Mouse (Mus musculus) forebrain, embryonic 10.5 days (tissue): Measurements from ENCODE around the gene Vwa7. TPM values are rescaled to one million over a fixed set of nuclear protein-coding genes. Genes with fewer than 3 reads are reported as not detected.
A peak's percentile ranks its signal among the peaks of the same experiment; 100 is the strongest.

ENCODE experiments used
- DNase-seq: peaks from one replicate; pipeline ENCODE4 v3.0.0-alpha.2; 2017; ENCODE audit warnings: low spot score; ENCODE audit errors: extremely low spot score
- H3K27ac ChIP-seq: fragments of 300-500 bp; sonication (generic); 2 replicates; pipeline ENCODE4 v1.5.1; 2016; ENCODE audit warnings: mild to moderate bottlenecking
- H3K27me3 ChIP-seq: fragments of 300-500 bp; sonication (generic); 2 replicates; pipeline ENCODE4 v1.6.1; 2016; ENCODE audit warnings: mild to moderate bottlenecking; ENCODE audit not compliant: poor library complexity, severe bottlenecking
- H3K36me3 ChIP-seq: fragments of 300-500 bp; sonication (generic); replicated peaks from 2 replicates; pipeline ENCODE4 v1.6.1; 2016; ENCODE audit warnings: mild to moderate bottlenecking, moderate library complexity
- H3K4me1 ChIP-seq: fragments of 300-500 bp; sonication (generic); 2 replicates; pipeline ENCODE4 v1.6.1; 2016
- H3K4me3 ChIP-seq: fragments of 300-500 bp; sonication (generic); 2 replicates; pipeline ENCODE4 v1.5.1; 2016; ENCODE audit warnings: mild to moderate bottlenecking, moderate library complexity
- H3K9me3 ChIP-seq: fragments of 300-500 bp; sonication (generic); 2 replicates; pipeline ENCODE4 v1.6.1; 2016; ENCODE audit warnings: mild to moderate bottlenecking, moderate library complexity
- WGBS: fragments of 180-500 bp; shearing (Covaris S2); methylation state at CpG from one replicate; pipeline ENCODE4 v1.1.7; 2016; 5-methylcytosine and 5-hydroxymethylcytosine counted together
- polyA plus RNA-seq: library from polyadenylated mRNA; unstranded; fragments of >200 nt; fragmentation: Nextera tagmentation; extraction: Ambion mirVana; gene quantifications from 2 replicates; pipeline ENCODE4 v1.2.1, GENCODE M21; 2016

Vwa7 gene
- polyA plus RNA-seq, 1 experiment from 2014 or later, result 0.19 TPM

DNA sequence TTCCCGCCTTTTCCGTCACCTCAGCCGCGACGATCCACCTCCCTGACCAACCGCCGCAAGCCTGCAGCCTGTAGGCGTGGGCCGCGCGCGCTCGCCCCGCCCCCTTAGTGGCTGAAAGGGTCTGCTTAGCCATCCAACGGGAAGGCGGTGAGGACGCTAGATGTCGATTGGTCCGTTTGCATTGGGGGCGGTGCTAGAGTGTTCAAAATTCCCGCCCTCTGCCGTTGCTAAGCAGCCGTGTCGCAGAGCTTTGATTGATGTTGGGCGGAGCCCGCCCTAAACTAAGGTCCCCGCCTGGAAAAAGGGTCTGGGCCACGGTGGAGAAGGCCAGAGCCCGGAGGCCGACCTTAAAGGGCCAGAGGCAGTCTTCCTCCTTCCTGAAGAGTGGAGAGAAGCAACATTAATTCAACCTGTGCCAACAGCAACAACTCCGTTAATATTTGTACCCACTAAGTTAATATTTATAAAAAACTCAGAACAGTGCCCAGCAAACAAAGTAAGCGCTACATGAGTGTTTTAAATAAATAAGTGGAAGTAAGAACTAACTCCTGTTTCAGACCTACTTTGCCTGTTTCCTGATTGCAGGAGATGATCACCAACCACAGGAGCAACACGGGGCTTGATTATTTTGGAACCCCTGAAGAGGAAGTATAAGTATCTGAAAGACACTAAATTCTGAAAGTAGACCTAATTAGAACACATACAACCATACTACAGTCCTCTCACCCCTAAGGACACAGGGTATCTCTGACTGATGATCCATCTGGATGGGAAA is 30.5 kb downstream of the Vwa7 start, which contains the start of gene Msh5:
Gene Msh5, minus strand, starts transcription at position 65 of the 775 bp plus-strand sequence.
- peak within 1 kb of the TSS; percentile 98 for H3K27ac ChIP-seq
- DNase-seq, result peak; percentile 100
- no peaks in the 10 kb centered on the region for H3K9me3 ChIP-seq
- WGBS, result 3% methylated on average over 33 of the region's 33 CpGs
- H3K36me3 ChIP-seq, result no peaks in the 10 kb centered on the region
- no peaks in the 10 kb centered on the region for H3K27me3 ChIP-seq
- peak within 1 kb of the TSS; percentile 70 for H3K4me3 ChIP-seq
- peaks cover 71% of the 10 kb centered on the region for H3K4me1 ChIP-seq

DNA sequence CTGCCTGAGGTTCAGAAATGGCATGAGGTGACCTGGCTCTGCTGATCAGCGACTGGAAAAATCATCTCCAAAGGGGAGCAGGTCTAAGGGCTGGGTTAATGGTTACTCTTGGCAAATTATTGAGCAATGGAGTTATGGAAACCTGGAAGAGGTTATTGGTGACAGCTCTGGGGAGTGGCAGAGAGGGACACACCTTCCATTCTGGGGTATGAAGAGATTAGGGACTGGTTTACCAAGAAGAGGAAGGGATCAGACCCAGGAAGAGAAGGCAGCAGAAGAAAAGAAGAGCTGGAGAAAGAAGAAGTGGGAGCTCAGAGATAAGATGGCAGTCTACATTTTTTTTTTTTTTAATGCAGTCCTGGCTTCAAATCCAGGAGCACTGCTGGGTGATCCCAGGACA is 31.3 kb downstream of the Vwa7 start:
- H3K27me3 ChIP-seq, result no peaks in the 10 kb centered on the region
- H3K4me3 ChIP-seq, result peak overlapping the region; percentile 19; the same call in 1 of the 2 replicates
- 54% methylated on average over 1 of the region's 1 CpGs for WGBS
- H3K36me3 ChIP-seq, result peaks cover 7% of the 10 kb centered on the region
- no peak for DNase-seq
- peak overlapping the region; percentile 98 for H3K27ac ChIP-seq
- H3K4me1 ChIP-seq, result peaks cover 79% of the 10 kb centered on the region
- H3K9me3 ChIP-seq, result no peaks in the 10 kb centered on the region

DNA sequence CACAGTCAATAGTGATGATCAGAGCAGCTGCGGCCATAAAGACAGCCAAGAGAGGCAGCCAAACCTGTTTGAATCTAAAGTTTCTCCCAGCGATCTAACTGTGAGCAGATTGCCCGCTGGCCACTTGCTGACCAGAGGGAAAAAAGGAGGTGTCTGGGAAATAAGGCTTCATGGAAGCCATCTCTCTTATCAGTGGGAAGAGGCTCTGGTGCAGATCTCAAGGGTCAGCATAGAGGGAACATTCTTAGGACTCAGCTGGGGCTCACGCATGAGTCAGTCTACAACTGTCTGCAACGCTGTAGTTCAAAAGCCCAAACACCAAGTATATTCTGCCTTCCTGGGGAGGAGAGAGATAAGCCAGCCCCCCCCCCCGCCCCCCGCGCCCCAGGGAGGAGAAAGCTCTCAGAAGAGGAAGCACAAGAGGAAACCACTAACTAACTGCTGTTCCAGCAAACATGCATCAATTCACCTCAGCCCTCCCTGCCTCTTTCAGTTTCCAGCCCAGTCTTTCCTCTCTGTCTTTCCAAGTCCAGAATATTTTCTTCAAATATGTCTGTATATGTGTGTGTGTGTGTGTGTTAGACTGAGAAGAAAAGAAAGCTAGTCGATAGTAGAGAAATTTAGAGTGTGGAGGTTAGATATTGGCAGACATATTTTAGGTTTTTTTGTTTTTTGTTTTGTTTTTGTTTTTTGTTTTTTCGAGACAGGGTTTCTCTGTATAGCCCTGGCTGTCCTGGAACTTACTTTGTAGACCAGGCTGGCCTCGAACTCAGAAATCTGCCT is 32.0 kb downstream of the Vwa7 start:
- Histone ChIP-seq H3K4me1 (peaks cover 83% of the 10 kb centered on the region), H3K9me3 (no peaks in the 10 kb centered on the region), H3K36me3 (peaks cover 13% of the 10 kb centered on the region), H3K27ac (peak overlapping the region; percentile 98), H3K4me3 (peak overlapping the region; percentile 19; the same call in 1 of the 2 replicates), H3K27me3 (no peaks in the 10 kb centered on the region)
- no peak for DNase-seq
- 44% methylated on average over 11 of the region's 11 CpGs for WGBS

DNA sequence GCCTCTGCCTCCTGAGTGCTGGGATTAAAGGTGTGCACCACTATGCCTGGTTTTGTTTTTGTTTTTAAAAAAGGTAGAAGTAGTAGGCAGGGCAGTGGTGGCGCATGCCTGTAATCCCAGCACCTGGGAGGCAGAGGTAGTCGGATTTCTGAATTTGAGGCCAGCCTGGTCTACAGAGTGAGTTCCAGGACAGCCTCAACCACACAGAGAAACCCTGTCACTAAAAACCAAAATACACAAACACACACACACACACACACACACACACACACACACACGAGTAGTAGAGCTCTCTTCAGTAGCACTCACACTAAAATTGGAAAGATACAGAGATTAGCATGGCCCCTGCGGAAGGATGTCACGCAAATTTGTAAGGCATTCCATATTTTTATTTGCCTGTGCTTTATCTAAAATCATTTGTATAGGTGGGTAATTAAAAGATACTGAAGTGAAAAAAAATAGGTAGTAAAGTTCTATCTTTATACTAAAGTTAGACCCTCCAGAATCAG is 32.6 kb downstream of the Vwa7 start:
- H3K36me3 ChIP-seq, result peaks cover 20% of the 10 kb centered on the region
- no peaks in the 10 kb centered on the region for H3K27me3 ChIP-seq
- peak overlapping the region; percentile 98 for H3K27ac ChIP-seq
- H3K4me3 ChIP-seq, result peak overlapping the region; percentile 72; the same call in 1 of the 2 replicates
- H3K9me3 ChIP-seq, result peaks cover 3% of the 10 kb centered on the region; the same call in 1 of the 2 replicates
- WGBS, result 73% methylated on average over 5 of the region's 5 CpGs
- peaks cover 83% of the 10 kb centered on the region for H3K4me1 ChIP-seq
- no peak for DNase-seq

DNA sequence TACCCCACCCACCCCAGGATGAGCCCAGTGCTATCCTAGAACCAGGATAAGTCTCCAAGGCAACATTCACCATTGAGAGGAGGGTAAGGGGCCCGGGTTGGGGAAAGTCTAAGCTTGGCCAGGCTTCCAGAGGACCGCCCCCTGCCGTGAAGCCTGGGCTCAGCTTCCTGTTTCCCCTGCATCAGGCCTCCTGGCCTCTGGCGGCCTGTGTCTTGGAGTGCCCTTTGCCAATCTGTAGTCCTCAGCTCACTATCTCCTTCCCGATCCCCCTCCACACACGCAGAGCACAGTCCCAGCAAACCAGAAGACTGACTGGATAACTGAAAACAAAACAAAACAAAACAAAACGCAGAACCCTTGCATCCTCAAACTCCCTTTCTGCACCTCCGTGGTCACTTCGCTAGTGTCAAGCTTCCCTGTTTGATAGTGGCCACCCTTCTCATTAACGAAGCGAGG is 33.2 kb downstream of the Vwa7 start, which contains the start of gene Clic1:
Gene Clic1, plus strand, starts transcription at position 406 of the 456 bp plus-strand sequence.
- peaks cover 8% of the 10 kb centered on the region; the same call in 1 of the 2 replicates for H3K9me3 ChIP-seq
- peaks cover 26% of the 10 kb centered on the region for H3K36me3 ChIP-seq
- DNase-seq, result peak; percentile 78
- 3% methylated on average over 11 of the region's 11 CpGs for WGBS
- H3K27ac ChIP-seq, result peak within 1 kb of the TSS; percentile 98
- H3K27me3 ChIP-seq, result no peaks in the 10 kb centered on the region
- H3K4me3 ChIP-seq, result peak within 1 kb of the TSS; percentile 72
- peaks cover 83% of the 10 kb centered on the region for H3K4me1 ChIP-seq

DNA sequence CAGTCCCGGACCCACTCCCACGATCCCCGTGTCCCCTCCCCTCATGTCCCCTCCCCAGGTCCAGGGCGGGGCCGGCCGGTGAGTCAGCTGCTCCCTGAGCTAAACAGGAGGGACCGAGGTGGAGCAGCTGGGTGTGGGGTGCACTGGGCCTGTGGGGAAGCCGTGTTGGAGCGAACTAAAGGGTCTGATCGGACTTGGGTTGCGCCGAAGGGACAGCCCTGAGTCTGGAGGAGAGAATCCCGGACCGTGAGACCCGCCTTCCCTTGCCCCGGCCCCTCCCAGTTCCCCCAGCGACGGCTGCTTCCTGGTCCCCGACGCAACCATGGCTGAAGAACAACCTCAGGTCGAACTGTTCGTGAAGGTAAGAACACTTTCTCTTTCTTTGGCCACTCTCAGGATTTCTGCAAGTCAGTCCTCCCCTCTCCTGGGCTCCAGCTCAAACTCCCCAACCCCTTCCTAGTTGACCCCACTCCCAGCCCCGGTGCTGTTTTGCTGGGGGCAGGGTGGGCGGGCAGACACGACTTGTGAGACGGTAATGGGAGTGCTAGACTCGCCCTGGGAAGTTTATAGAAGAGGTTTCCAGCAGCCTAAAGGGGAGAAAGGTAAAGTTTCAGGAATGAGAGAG is 33.9 kb downstream of the Vwa7 start:
- peaks cover 8% of the 10 kb centered on the region; the same call in 1 of the 2 replicates for H3K9me3 ChIP-seq
- WGBS, result under 1% methylated on average over 27 of the region's 27 CpGs
- peaks cover 78% of the 10 kb centered on the region for H3K4me1 ChIP-seq
- H3K27ac ChIP-seq, result peak overlapping the region; percentile 98
- no peaks in the 10 kb centered on the region for H3K27me3 ChIP-seq
- H3K36me3 ChIP-seq, result peaks cover 32% of the 10 kb centered on the region
- DNase-seq, result peak; percentile 73
- H3K4me3 ChIP-seq, result peak overlapping the region; percentile 72

DNA sequence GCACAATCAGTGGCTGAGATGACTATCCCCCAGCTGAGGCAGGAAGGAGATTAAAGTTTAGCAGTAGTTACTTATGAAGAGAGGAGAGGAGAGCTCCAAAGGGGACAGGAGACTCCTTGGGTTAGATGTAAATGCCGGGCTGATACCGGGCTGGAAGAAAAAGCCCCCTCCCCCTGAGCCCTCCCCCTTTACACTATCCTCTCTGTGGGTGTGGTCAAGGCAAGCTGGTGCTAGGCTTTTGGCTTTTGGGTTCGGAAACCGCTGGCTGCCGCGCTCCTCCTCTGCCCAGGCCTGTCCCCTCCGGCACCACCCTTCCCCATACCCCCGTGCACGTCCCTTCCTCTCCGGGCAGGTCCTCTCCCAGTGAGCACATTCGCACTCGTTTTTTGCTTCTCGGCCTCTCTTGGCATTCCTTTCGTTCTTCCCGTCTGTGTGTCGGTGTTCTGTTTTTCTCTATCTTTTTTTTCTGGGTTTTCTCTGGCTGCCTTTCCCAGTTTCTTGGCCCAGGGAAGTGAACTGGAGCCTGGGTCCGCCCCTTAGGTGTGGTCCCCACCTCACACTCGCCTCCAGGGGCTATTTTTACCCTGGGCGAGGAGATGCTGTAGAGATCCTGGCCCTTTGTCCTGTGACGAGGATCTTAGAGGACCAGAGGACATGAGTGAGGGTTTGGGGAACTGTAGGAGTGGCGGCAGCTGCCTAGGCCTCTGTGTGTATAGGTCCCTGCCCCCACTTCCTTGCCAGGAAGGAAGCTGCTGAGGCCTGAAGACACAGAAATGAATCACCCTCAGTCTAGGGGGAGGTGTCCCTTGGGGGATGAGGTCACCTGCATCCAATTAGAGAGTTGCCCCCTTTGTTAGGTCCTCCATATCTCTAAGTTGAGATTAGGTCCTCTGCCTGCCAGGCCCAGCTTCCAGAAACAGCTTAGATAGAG is 35.0 kb downstream of the Vwa7 start:
- Histone ChIP-seq H3K27me3 (no peaks in the 10 kb centered on the region), H3K4me3 (peak overlapping the region; percentile 72), H3K27ac (peak overlapping the region; percentile 98), H3K36me3 (peaks cover 44% of the 10 kb centered on the region), H3K9me3 (peaks cover 8% of the 10 kb centered on the region; the same call in 1 of the 2 replicates), H3K4me1 (peaks cover 66% of the 10 kb centered on the region)
- WGBS, result 1% methylated on average over 20 of the region's 21 CpGs
- DNase-seq, result peak; percentile 68

DNA sequence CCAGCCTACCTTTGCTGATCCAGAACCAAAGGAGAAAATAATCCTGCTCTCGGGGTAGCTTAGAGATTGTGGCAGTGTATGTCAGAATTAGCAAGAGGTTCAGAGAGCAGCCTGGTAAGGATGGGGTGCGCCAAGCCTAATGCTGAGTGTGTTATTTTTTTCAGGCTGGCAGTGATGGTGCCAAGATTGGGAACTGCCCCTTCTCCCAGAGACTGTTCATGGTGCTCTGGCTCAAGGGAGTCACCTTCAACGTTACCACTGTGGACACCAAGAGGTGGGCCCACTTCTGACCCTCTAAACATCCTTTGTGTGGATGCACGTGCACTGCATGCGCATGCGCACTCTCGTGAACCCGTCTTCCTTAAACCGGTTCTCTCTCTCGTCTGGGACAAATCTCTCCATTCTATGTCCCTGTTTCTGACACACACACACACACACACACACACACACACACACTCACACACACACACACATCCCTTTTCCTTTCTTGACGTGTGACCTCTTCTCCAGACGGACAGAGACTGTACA is 36.0 kb downstream of the Vwa7 start:
- WGBS, result 85% methylated on average over 12 of the region's 12 CpGs
- H3K9me3 ChIP-seq, result peaks cover 8% of the 10 kb centered on the region; the same call in 1 of the 2 replicates
- H3K4me1 ChIP-seq, result peaks cover 57% of the 10 kb centered on the region
- no peaks in the 10 kb centered on the region for H3K27me3 ChIP-seq
- H3K36me3 ChIP-seq, result peaks cover 52% of the 10 kb centered on the region
- peak overlapping the region; percentile 98 for H3K27ac ChIP-seq
- no peak for DNase-seq
- H3K4me3 ChIP-seq, result peak overlapping the region; percentile 72

DNA sequence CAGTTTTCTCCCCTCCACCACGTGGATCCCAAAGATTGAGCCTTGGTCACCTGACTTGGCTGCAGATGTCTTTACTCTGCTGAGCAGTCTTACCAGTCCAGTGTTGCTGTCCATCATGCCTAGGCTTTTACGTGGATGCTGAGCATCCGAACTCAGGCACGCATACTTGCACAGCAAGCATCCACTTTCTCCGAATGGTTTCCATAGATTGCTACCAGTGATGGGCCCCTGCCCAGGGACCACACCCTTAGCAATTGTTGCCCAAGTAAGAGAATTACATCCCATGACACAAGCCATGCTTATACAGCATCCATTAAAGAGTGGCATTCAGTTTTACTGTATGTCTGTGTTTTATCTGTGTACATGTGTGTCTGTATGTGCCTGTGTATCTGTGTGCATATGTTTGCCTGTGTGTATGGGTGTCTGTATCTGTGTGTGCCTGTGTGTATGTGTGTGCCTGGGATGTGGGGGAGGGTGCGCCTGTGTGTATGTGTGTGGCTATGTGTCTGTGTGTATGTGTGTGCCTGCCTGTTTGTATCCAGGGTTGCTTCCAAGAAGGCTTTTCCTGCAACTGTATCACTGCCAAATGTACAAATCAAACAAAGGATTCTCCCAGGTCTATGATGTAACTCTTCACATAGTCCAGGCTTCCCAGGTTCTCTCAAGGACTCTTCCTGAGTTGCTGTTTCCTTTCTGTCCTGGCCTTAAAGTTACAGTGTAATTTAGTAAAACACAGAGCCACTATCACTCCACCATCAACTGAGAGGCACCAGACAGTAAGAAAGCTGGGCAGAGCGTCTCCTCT is 39.5 kb downstream of the Vwa7 start:
- H3K36me3 ChIP-seq, result peaks cover 71% of the 10 kb centered on the region
- H3K4me3 ChIP-seq, result no peak overlapping the region
- peaks cover 6% of the 10 kb centered on the region; the same call in 1 of the 2 replicates for H3K27me3 ChIP-seq
- peaks cover 53% of the 10 kb centered on the region for H3K4me1 ChIP-seq
- peaks cover 8% of the 10 kb centered on the region; the same call in 1 of the 2 replicates for H3K9me3 ChIP-seq
- DNase-seq, result no peak
- no peak overlapping the region for H3K27ac ChIP-seq
- whole genome bisulfite sequencing, result 93% methylated on average over 7 of the region's 7 CpGs

DNA sequence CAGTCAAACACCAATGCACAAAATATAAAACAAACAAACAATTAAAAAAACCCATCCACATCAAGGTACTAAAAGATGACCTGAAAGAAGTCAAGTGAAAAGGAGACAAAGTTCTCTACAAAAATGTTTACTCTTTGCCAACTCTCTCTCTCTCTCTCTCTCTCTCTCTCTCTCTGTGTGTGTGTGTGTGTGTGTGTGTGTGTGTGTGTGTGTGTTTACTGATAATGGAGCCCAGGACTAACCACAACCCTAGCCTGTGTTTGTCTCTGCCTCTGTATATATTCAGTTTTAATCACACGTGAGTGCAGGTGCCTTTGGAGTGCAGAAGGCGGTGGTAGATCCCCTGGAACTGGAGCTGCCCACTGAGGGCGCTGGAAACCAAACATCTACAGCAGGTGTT is 40.7 kb downstream of the Vwa7 start:
- Histone ChIP-seq H3K4me3 (no peak overlapping the region; the same call in 1 of the 2 replicates), H3K27me3 (peaks cover 10% of the 10 kb centered on the region; the same call in 1 of the 2 replicates), H3K9me3 (peaks cover 8% of the 10 kb centered on the region; the same call in 1 of the 2 replicates), H3K4me1 (peaks cover 50% of the 10 kb centered on the region), H3K36me3 (peaks cover 82% of the 10 kb centered on the region), H3K27ac (no peak overlapping the region)
- 80% methylated on average over 3 of the region's 3 CpGs for WGBS
- DNase-seq, result no peak
